Mouse (Mus musculus): ENCODE data around the gene Kremen1. TPM values are rescaled to one million over a fixed set of nuclear protein-coding genes. Genes with fewer than 3 reads are reported as not detected.

The Kremen1 gene
- polyA plus RNA-seq, 1 experiment from 2014 or later: 17.4 TPM

GRCm38 (mm10) chr11:5248200-5248599 is 13.2 kb downstream of the Kremen1 start:
- Histone ChIP-seq H3K36me3 (ENCODE audit: control insufficient read depth, insufficient read depth, low read length) (no peaks in the 10 kb centered on the region), H3K4me1 (ENCODE audit: control insufficient read depth, insufficient read depth, low read length) (peaks cover 24% of the 10 kb centered on the region), H3K9me3 (ENCODE audit: control insufficient read depth, low read depth, low read length) (no peaks in the 10 kb centered on the region), H3K4me3 (ENCODE audit: low read depth, low read length) (no peak overlapping the region), H3K27me3 (ENCODE audit: control insufficient read depth, insufficient read depth, low read length) (no peaks in the 10 kb centered on the region), H3K27ac (ENCODE audit: low read length) (no peak overlapping the region), H3K4me2 (replicated peaks; ENCODE audit: low read depth, low read length) (no peak overlapping the region), H3K9ac (replicated peaks; ENCODE audit: low read depth, low read length) (no peak overlapping the region)
- 58% methylated on average over 2 of the region's 2 CpGs for WGBS
- no peak for ATAC-seq (ENCODE audit: insufficient number of reproducible peaks, insufficient read depth, low FRiP score, low read depth)

- H3K4me2 ChIP-seq (replicated peaks; ENCODE audit: low read depth, low read length): no peak overlapping the region
- no peak overlapping the region for H3K4me3 ChIP-seq (ENCODE audit: low read depth, low read length)
- peaks cover 8% of the 10 kb centered on the region for H3K36me3 ChIP-seq (ENCODE audit: control insufficient read depth, insufficient read depth, low read length)
- no peak overlapping the region for H3K9ac ChIP-seq (replicated peaks; ENCODE audit: low read depth, low read length)
- H3K27me3 ChIP-seq (ENCODE audit: control insufficient read depth, insufficient read depth, low read length): no peaks in the 10 kb centered on the region
- no peak for ATAC-seq (ENCODE audit: insufficient number of reproducible peaks, insufficient read depth, low FRiP score, low read depth)
- H3K9me3 ChIP-seq (ENCODE audit: control insufficient read depth, low read depth, low read length): no peaks in the 10 kb centered on the region
- peaks cover 36% of the 10 kb centered on the region for H3K4me1 ChIP-seq (ENCODE audit: control insufficient read depth, insufficient read depth, low read length)
- 63% methylated on average over 7 of the region's 7 CpGs for WGBS
- H3K27ac ChIP-seq (ENCODE audit: low read length): peak overlapping the region; percentile 35; the same call in 1 of the 2 replicates
Measured at GRCm38 (mm10) chr11:5245431-5245830, 15.9 kb downstream of the Kremen1 start.

GRCm38 (mm10) chr11:5244749-5245130 is 16.6 kb downstream of the Kremen1 start:
- ATAC-seq (ENCODE audit: insufficient number of reproducible peaks, insufficient read depth, low FRiP score, low read depth): no peak

DNA sequence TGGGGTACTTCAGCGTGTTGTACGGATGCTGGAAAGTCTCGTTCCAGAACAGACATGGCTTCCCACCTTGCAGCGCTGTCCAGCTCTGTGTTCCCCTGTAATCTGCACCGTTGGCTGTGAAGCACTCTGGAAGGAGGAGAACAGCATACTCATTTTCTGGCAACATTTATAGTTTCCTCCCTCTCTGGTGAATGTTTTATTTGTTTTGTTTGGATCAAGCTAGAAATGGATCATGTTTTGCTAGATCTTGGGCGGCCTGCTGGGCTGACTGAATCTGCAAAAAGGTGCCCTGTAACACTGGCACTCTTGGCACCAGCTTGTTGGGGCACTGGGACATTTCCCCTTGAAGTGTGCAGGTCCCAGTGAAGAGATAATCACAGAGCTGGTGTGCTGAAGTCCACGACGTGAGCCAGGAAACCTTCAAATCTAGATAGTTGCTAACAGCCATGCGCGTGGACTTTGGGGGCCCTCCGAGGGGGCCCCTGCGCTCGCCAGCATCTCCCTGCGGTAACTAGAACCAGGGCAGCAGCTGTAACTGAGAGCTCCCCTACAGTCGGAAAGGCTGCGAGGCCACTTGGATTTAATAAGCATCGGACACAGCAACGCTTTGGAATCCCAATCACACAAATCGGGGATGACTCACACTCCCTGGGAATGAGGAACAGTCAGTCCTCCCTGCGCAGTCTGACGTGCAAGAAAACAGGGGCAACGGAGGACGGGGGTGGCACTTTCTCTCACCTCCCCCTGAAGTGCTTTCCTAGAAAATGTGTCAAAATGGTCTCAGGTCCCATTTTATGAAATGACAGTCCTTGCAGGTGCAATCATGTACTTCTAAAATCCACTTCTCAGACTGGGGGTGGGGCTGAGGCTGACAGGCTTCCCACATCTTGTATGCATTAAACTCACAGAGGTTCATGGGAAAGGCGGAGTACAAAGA is 17.3 kb downstream of the Kremen1 start:
- peaks cover 8% of the 10 kb centered on the region for H3K36me3 ChIP-seq (ENCODE audit: control insufficient read depth, insufficient read depth, low read length)
- no peak overlapping the region for H3K9ac ChIP-seq (replicated peaks; ENCODE audit: low read depth, low read length)
- peak overlapping the region; percentile 58; the same call in 1 of the 2 replicates for H3K27ac ChIP-seq (ENCODE audit: low read length)
- peak overlapping the region; percentile 27 for H3K4me2 ChIP-seq (replicated peaks; ENCODE audit: low read depth, low read length)
- 44% methylated on average over 24 of the region's 24 CpGs for WGBS
- H3K9me3 ChIP-seq (ENCODE audit: control insufficient read depth, low read depth, low read length): no peaks in the 10 kb centered on the region
- H3K27me3 ChIP-seq (ENCODE audit: control insufficient read depth, insufficient read depth, low read length): no peaks in the 10 kb centered on the region
- ATAC-seq (ENCODE audit: insufficient number of reproducible peaks, insufficient read depth, low FRiP score, low read depth): 0 out of 2 replicates have a peak, but pooled peaks have one; percentile 7
- H3K4me1 ChIP-seq (ENCODE audit: control insufficient read depth, insufficient read depth, low read length): peaks cover 49% of the 10 kb centered on the region
- H3K4me3 ChIP-seq (ENCODE audit: low read depth, low read length): no peak overlapping the region

More at GRCm38 (mm10) chr11:5244749-5245130, 16.6 kb downstream of the Kremen1 start:
- Histone ChIP-seq H3K9me3 (ENCODE audit: control insufficient read depth, low read depth, low read length) (no peaks in the 10 kb centered on the region), H3K4me3 (ENCODE audit: low read depth, low read length) (no peak overlapping the region), H3K27me3 (ENCODE audit: control insufficient read depth, insufficient read depth, low read length) (no peaks in the 10 kb centered on the region), H3K4me1 (ENCODE audit: control insufficient read depth, insufficient read depth, low read length) (peaks cover 43% of the 10 kb centered on the region), H3K36me3 (ENCODE audit: control insufficient read depth, insufficient read depth, low read length) (peaks cover 8% of the 10 kb centered on the region), H3K27ac (ENCODE audit: low read length) (peak overlapping the region; percentile 35; the same call in 1 of the 2 replicates), H3K4me2 (replicated peaks; ENCODE audit: low read depth, low read length) (peak overlapping the region; percentile 27), H3K9ac (replicated peaks; ENCODE audit: low read depth, low read length) (no peak overlapping the region)
- WGBS: 21% methylated on average over 8 of the region's 8 CpGs

- Histone ChIP-seq H3K4me3 (ENCODE audit: low read depth, low read length) (no peak overlapping the region), H3K27me3 (ENCODE audit: control insufficient read depth, insufficient read depth, low read length) (no peaks in the 10 kb centered on the region), H3K4me2 (replicated peaks; ENCODE audit: low read depth, low read length) (no peak overlapping the region), H3K36me3 (ENCODE audit: control insufficient read depth, insufficient read depth, low read length) (peaks cover 8% of the 10 kb centered on the region), H3K4me1 (ENCODE audit: control insufficient read depth, insufficient read depth, low read length) (peaks cover 52% of the 10 kb centered on the region), H3K27ac (ENCODE audit: low read length) (no peak overlapping the region), H3K9me3 (ENCODE audit: control insufficient read depth, low read depth, low read length) (no peaks in the 10 kb centered on the region), H3K9ac (replicated peaks; ENCODE audit: low read depth, low read length) (no peak overlapping the region)
- no peak for ATAC-seq (ENCODE audit: insufficient number of reproducible peaks, insufficient read depth, low FRiP score, low read depth)
- 95% methylated on average over 7 of the region's 7 CpGs for WGBS
Measured at GRCm38 (mm10) chr11:5243208-5243607, 18.1 kb downstream of the Kremen1 start.

DNA sequence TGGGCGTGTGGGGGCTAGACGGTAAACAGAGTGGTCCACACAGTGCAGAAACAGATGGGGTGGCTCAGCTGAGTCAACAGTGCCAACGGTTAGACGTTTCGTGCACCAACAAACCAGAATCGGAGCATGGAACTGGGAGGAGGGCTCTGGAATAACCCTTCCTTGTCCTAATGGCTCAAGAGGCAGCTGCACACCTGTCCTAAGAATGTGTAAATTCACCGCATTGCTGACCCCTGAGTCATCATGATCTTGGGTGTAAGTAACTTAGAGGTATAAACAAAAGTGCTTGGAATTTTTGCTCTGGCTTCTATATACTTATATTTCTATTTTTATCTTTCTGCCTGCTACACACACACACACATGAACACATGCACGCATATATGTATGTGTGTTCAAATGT is 19.2 kb downstream of the Kremen1 start:
- Histone ChIP-seq H3K9me3 (ENCODE audit: control insufficient read depth, low read depth, low read length) (no peaks in the 10 kb centered on the region), H3K4me2 (replicated peaks; ENCODE audit: low read depth, low read length) (no peak overlapping the region), H3K4me3 (ENCODE audit: low read depth, low read length) (no peak overlapping the region), H3K27ac (ENCODE audit: low read length) (peak overlapping the region; percentile 63; the same call in 1 of the 2 replicates), H3K4me1 (ENCODE audit: control insufficient read depth, insufficient read depth, low read length) (peaks cover 52% of the 10 kb centered on the region), H3K27me3 (ENCODE audit: control insufficient read depth, insufficient read depth, low read length) (no peaks in the 10 kb centered on the region), H3K36me3 (ENCODE audit: control insufficient read depth, insufficient read depth, low read length) (peaks cover 11% of the 10 kb centered on the region), H3K9ac (replicated peaks; ENCODE audit: low read depth, low read length) (no peak overlapping the region)
- no peak for ATAC-seq (ENCODE audit: insufficient number of reproducible peaks, insufficient read depth, low FRiP score, low read depth)
- 42% methylated on average over 8 of the region's 8 CpGs for WGBS

DNA sequence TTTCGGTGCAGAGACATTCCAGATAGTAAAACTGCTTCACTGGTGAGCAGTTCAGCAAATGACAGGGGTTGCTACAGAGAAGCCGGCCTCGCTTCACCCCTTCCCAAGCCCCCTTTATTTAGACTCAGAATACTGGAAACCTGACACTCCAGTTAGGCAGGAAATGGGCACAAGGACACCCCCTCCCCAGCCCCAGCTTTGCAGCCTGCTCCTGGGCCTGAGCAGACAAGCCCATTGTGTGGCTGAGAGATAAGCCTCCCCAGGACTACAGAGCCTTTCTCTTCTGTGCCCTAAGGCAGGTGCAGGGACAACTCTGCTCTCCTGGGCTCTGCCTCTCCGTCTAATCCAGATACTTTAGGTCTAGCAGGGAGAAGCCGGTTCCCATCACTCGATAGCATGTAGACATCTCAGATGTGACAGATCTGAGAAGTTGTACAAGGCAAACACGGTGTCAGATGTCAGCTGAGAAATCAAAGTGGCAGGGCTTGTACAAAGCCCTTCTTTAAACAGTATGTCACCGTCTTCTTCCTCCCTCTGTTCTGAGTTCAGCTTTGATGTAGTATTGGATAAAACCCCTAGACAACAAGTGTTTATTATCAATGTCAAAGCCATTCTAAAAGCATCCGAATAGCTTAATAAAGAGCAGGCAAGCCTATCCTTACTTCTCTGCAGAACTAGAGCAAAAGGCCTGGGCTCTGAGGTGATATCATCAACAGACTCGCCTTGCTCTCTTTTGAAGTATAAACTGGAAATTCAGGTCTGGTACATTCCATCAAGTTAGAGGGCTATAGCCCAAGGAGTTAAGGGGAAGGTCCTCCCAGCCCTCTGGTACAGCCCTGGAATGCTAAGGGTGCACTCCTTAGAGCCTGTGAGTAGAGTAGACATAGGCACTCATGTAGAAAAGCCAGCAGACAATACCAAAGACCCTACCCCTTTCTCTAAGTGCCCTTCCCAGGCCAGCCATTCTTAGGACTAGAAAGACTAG is 21.4 kb downstream of the Kremen1 start:
- peak; percentile 80 for ATAC-seq (ENCODE audit: insufficient number of reproducible peaks, insufficient read depth, low FRiP score, low read depth)
- H3K4me1 ChIP-seq (ENCODE audit: control insufficient read depth, insufficient read depth, low read length): peaks cover 44% of the 10 kb centered on the region
- no peak overlapping the region; the same call in 1 of the 2 replicates for H3K4me2 ChIP-seq (replicated peaks; ENCODE audit: low read depth, low read length)
- peak overlapping the region; percentile 60 for H3K27ac ChIP-seq (ENCODE audit: low read length)
- H3K9me3 ChIP-seq (ENCODE audit: control insufficient read depth, low read depth, low read length): no peaks in the 10 kb centered on the region
- peaks cover 11% of the 10 kb centered on the region for H3K36me3 ChIP-seq (ENCODE audit: control insufficient read depth, insufficient read depth, low read length)
- H3K27me3 ChIP-seq (ENCODE audit: control insufficient read depth, insufficient read depth, low read length): no peaks in the 10 kb centered on the region
- no peak overlapping the region for H3K9ac ChIP-seq (replicated peaks; ENCODE audit: low read depth, low read length)
- 6% methylated on average over 10 of the region's 10 CpGs for WGBS
- no peak overlapping the region for H3K4me3 ChIP-seq (ENCODE audit: low read depth, low read length)

- 22% methylated on average over 6 of the region's 6 CpGs for WGBS
- H3K9me3 ChIP-seq (ENCODE audit: control insufficient read depth, low read depth, low read length): no peaks in the 10 kb centered on the region
- H3K4me2 ChIP-seq (replicated peaks; ENCODE audit: low read depth, low read length): no peak overlapping the region
- no peaks in the 10 kb centered on the region for H3K27me3 ChIP-seq (ENCODE audit: control insufficient read depth, insufficient read depth, low read length)
- H3K27ac ChIP-seq (ENCODE audit: low read length): no peak overlapping the region
- H3K4me1 ChIP-seq (ENCODE audit: control insufficient read depth, insufficient read depth, low read length): peaks cover 13% of the 10 kb centered on the region; the same call in 1 of the 2 replicates
- no peak overlapping the region for H3K9ac ChIP-seq (replicated peaks; ENCODE audit: low read depth, low read length)
- H3K36me3 ChIP-seq (ENCODE audit: control insufficient read depth, insufficient read depth, low read length): no peaks in the 10 kb centered on the region
- no peak for ATAC-seq (ENCODE audit: insufficient number of reproducible peaks, insufficient read depth, low FRiP score, low read depth)
- no peak overlapping the region for H3K4me3 ChIP-seq (ENCODE audit: low read depth, low read length)
Measured at GRCm38 (mm10) chr11:5219910-5220447, 41.4 kb downstream of the Kremen1 start.

Measured in stomach, embryonic 14.5 days (tissue).